Mouse (Mus musculus): ENCODE data around the gene Hmgcl. TPM values are rescaled to one million over a fixed set of nuclear protein-coding genes. Genes with fewer than 3 reads are reported as not detected.
"Not testable (repeated sequence)": the region's sequence is repeated elsewhere in the genome, so short reads cannot be mapped to it uniquely, and the experiment has no call there.

The Hmgcl gene
- total RNA-seq, 2 experiments from 2014 or later, result 33.6 to 36.3 TPM

- no peak for DNase-seq (ENCODE audit: low spot score in 2 of 2)
Measured at GRCm38 (mm10) chr4:135926195-135926808, 19.9 kb upstream of the Hmgcl start.

GRCm38 (mm10) chr4:135926861-135927260 is 19.4 kb upstream of the Hmgcl start:
- no peak for DNase-seq (ENCODE audit: low spot score in 2 of 2)

GRCm38 (mm10) chr4:135928376-135928775 is 17.9 kb upstream of the Hmgcl start:
- DNase-seq (ENCODE audit: low spot score in 2 of 2), result no peak

- no peak for DNase-seq (ENCODE audit: low spot score in 2 of 2)
Measured at GRCm38 (mm10) chr4:135929405-135929804, 16.8 kb upstream of the Hmgcl start.

GRCm38 (mm10) chr4:135929828-135930227 is 16.4 kb upstream of the Hmgcl start:
- DNase-seq (ENCODE audit: low spot score in 2 of 2), result no peak

GRCm38 (mm10) chr4:135930239-135930638 is 16.0 kb upstream of the Hmgcl start:
- no peak for DNase-seq (ENCODE audit: low spot score in 2 of 2)

- no peak for DNase-seq (ENCODE audit: low spot score in 2 of 2)
Measured at GRCm38 (mm10) chr4:135931832-135932231, 14.4 kb upstream of the Hmgcl start.

- no peak for DNase-seq (ENCODE audit: low spot score in 2 of 2)
Measured at GRCm38 (mm10) chr4:135934708-135935500, 11.3 kb upstream of the Hmgcl start.

GRCm38 (mm10) chr4:135935502-135935901 is 10.7 kb upstream of the Hmgcl start:
- no peak for DNase-seq (ENCODE audit: low spot score in 2 of 2)

GRCm38 (mm10) chr4:135938858-135939257 is 7.4 kb upstream of the Hmgcl start:
- DNase-seq (ENCODE audit: low spot score in 2 of 2), result no peak

- DNase-seq (ENCODE audit: low spot score in 2 of 2), result not testable (repeated sequence)
Measured at GRCm38 (mm10) chr4:135941026-135941425, 5.2 kb upstream of the Hmgcl start.

GRCm38 (mm10) chr4:135942193-135942592 is 4.1 kb upstream of the Hmgcl start:
- no peak for DNase-seq (ENCODE audit: low spot score in 2 of 2)

GRCm38 (mm10) chr4:135943389-135943788 is 2.9 kb upstream of the Hmgcl start:
- DNase-seq (ENCODE audit: low spot score in 2 of 2), result no peak

- DNase-seq (ENCODE audit: low spot score in 2 of 2), result no peak
Measured at GRCm38 (mm10) chr4:135945706-135946105, 542 bp upstream of the Hmgcl start.

- no peak for DNase-seq (ENCODE audit: low spot score in 2 of 2)
Measured at GRCm38 (mm10) chr4:135946659-135947301, 532 bp downstream of the Hmgcl start.

- DNase-seq (ENCODE audit: low spot score in 2 of 2), result no peak
Measured at GRCm38 (mm10) chr4:135948142-135948541, 1.9 kb downstream of the Hmgcl start.

- DNase-seq (ENCODE audit: low spot score in 2 of 2), result no peak
Measured at GRCm38 (mm10) chr4:135949475-135949874, 3.2 kb downstream of the Hmgcl start.

GRCm38 (mm10) chr4:135949911-135950310 is 3.7 kb downstream of the Hmgcl start:
- DNase-seq (ENCODE audit: low spot score in 2 of 2), result no peak

GRCm38 (mm10) chr4:135950365-135950764 is 4.1 kb downstream of the Hmgcl start:
- no peak for DNase-seq (ENCODE audit: low spot score in 2 of 2)

GRCm38 (mm10) chr4:135951505-135951904 is 5.3 kb downstream of the Hmgcl start:
- no peak for DNase-seq (ENCODE audit: low spot score in 2 of 2)

- DNase-seq (ENCODE audit: low spot score in 2 of 2), result no peak
Measured at GRCm38 (mm10) chr4:135953179-135953578, 6.9 kb downstream of the Hmgcl start.

GRCm38 (mm10) chr4:135954241-135954640 is 8.0 kb downstream of the Hmgcl start:
- DNase-seq (ENCODE audit: low spot score in 2 of 2), result peak; percentile 85 to 91

All from layer of hippocampus, postnatal 10 days (tissue).